8 mouse cellular contexts compared by ENCODE assay signal in genomic region chr5:72172675-72173074, GRCm38 (mm10). TPM values are rescaled to one million over a fixed set of nuclear protein-coding genes. Genes with fewer than 3 reads are reported as not detected.
DNase-seq lines count a peak whose midpoint lies in the region; ATAC-seq and TF ChIP-seq lines count a peak whose summit lies in the region.

No protein-coding gene starts in this region.

- no peaks in the 10 kb centered on the region for H3K36me3 ChIP-seq in midbrain, postnatal 0 days (ENCODE audit: insufficient read depth, low read length)

- no peaks in the 10 kb centered on the region for H3K27me3 ChIP-seq in midbrain, postnatal 0 days (ENCODE audit: insufficient read depth, low read length)

- H3K9ac ChIP-seq in midbrain, postnatal 0 days (replicated peaks; ENCODE audit: low read length, poor library complexity, severe bottlenecking), result no peak overlapping the region

- H3K4me3 ChIP-seq in midbrain, postnatal 0 days (ENCODE audit: low read depth, low read length), result no peak overlapping the region

- intact Hi-C loops in gastrocnemius, postnatal 36 days (cut with DNase I), result loop anchor here (2.0 kb wide), 1 partner anchor 96 kb away; no protein-coding TSS in a partner anchor
- intact Hi-C loops in left cerebral cortex, postnatal 36 days (cut with DNase I), result no loop called here

- DNase-seq in gastrocnemius, adult 18-20 months (ENCODE audit: low spot score), result peak; percentile 58
- no peak for DNase-seq in gastrocnemius, postnatal 36 days
- peak; percentile 29 for DNase-seq in spleen, adult 12 weeks (ENCODE audit: low spot score)
- DNase-seq in spleen, adult 18-20 months, result no peak
- DNase-seq in brain, embryonic 14.5 days (ENCODE audit: low read depth), result peak; percentile 68
- peak; percentile 81 for DNase-seq in induced T-regulatory cell, adult 2 months (ENCODE audit: low read depth)
- DNase-seq in midbrain, postnatal 0 days (ENCODE audit: low spot score), result peak; percentile 50
- DNase-seq in left cerebral cortex, postnatal 36 days (ENCODE audit: low spot score in 2 of 2), result no peak

- peak; percentile 33; the same call in 1 of the 2 replicates for TF ChIP-seq CTCF in brain, embryonic 14.5 days (IDR thresholded peaks at IDR 0.05; ENCODE audit: borderline replicate concordance, extremely low read depth, insufficient read depth, insufficient read length)
- peak; percentile 67 for TF ChIP-seq CTCF in midbrain, postnatal 0 days (IDR thresholded peaks at IDR 0.05)

- no peak overlapping the region for H3K4me2 ChIP-seq in midbrain, postnatal 0 days (ENCODE audit: low read depth, low read length, poor library complexity, severe bottlenecking)

- whole genome bisulfite sequencing in midbrain, postnatal 0 days, result 33% methylated on average over 3 of the region's 3 CpGs

- no peak overlapping the region for H3K27ac ChIP-seq in midbrain, postnatal 0 days (ENCODE audit: low read depth, low read length)

- no peaks in the 10 kb centered on the region for H3K9me3 ChIP-seq in midbrain, postnatal 0 days (ENCODE audit: low read length)

- no peak for TF ChIP-seq POLR2A in brain, embryonic 14.5 days (IDR thresholded peaks at IDR 0.05; ENCODE audit: borderline replicate concordance, extremely low read depth, insufficient read depth, insufficient read length, poor library complexity, severe bottlenecking)

- ATAC-seq in midbrain, postnatal 0 days (ENCODE audit: low FRiP score), result no peak

- H3K4me1 ChIP-seq in midbrain, postnatal 0 days (ENCODE audit: insufficient read depth, low read length), result no peaks in the 10 kb centered on the region

RNA-seq across cellular contexts. Expression of gene Commd8, which starts 4.7 kb away (rescaled TPM):
- total RNA-seq in gastrocnemius, adult 18-20 months (2021), result 10 to 100 TPM; 30.5 to 32.1 TPM
- total RNA-seq in gastrocnemius, postnatal 36 days (2021), result 10 to 100 TPM; 26.4 to 29.1 TPM
- polyA plus RNA-seq in brain, embryonic 14.5 days (2012; rRNA removed), result 42.7 and 55.6 TPM in 2 replicates
- total RNA-seq in midbrain, postnatal 0 days (2014; rRNA removed), result 23.9 and 34.0 TPM in 2 replicates
- 146 and 151 TPM in 2 replicates for polyA plus RNA-seq in midbrain, postnatal 0 days (2015; fragmentation: Nextera tagmentation; extraction: Ambion mirVana)
- 10 to 100 TPM; 84.5 to 86.8 TPM for total RNA-seq in left cerebral cortex, postnatal 36 days (2021)

Comparison
In these comparisons a context has a peak if more than half of its experiments do, and no peak if none do; other contexts are left out.
1. DNase-seq: peak in gastrocnemius, adult 18-20 months (single experiment), spleen, adult 12 weeks (single experiment), brain, embryonic 14.5 days (single experiment), induced T-regulatory cell, adult 2 months (single experiment) and midbrain, postnatal 0 days (single experiment); none in gastrocnemius, postnatal 36 days (0 of 2), spleen, adult 18-20 months (0 of 2) and left cerebral cortex, postnatal 36 days (0 of 2).